Mouse (Mus musculus) embryonic facial prominence, embryonic 14.5 days (tissue): ENCODE measurements at regions not wholly inside any gene's neighbourhood (a gene's known extent, or its start where the extent isn't known, plus 50 kb on each side); places are given as distances from the start of the nearest gene placed in this dataset.
A peak's percentile ranks its signal among the peaks of the same experiment; 100 is the strongest.

Experiments
- ATAC-seq: fragments of 200-750 bp; cut with Nextera tagmentation; 2 replicates; pipeline ENCODE4 v1.8.0; 2017; ENCODE audit warnings: low read depth, moderate number of reproducible peaks, moderate TSS enrichment
- DNase-seq: peaks from one replicate; pipeline ENCODE4 v3.0.0-alpha.2; 2015; ENCODE audit warnings: low spot score
- H3K27ac ChIP-seq: fragments of 300-500 bp; sonication (generic); replicated peaks from 2 replicates; pipeline ENCODE4 v1.5.1; 2014; ENCODE audit warnings: low read depth, mild to moderate bottlenecking, low read length, moderate library complexity
- H3K27me3 ChIP-seq: fragments of 300-500 bp; sonication (generic); replicated peaks from 2 replicates; pipeline ENCODE4 v1.6.1; 2014; ENCODE audit warnings: low read length; ENCODE audit not compliant: control insufficient read depth, insufficient read depth
- H3K36me3 ChIP-seq: fragments of 300-500 bp; sonication (generic); 2 replicates; pipeline ENCODE4 v1.6.1; 2014; ENCODE audit warnings: low read length, mixed read lengths; ENCODE audit not compliant: control insufficient read depth, insufficient read depth
- H3K4me1 ChIP-seq: fragments of 300-500 bp; sonication (generic); 2 replicates; pipeline ENCODE4 v1.6.1; 2014; ENCODE audit warnings: antibody characterized with exemption, low read length; ENCODE audit not compliant: control insufficient read depth, insufficient read depth
- H3K4me2 ChIP-seq: fragments of 300-500 bp; sonication (generic); 2 replicates; pipeline ENCODE4 v1.6.1; 2014; ENCODE audit warnings: low read depth, mild to moderate bottlenecking, low read length, moderate library complexity, mixed read lengths
- H3K4me3 ChIP-seq: fragments of 300-500 bp; sonication (generic); 2 replicates; pipeline ENCODE4 v1.5.1; 2014; ENCODE audit warnings: low read depth, mild to moderate bottlenecking, low read length
- H3K9ac ChIP-seq: fragments of 300-500 bp; sonication (generic); 2 replicates; pipeline ENCODE4 v1.6.1; 2014; ENCODE audit warnings: low read depth, mild to moderate bottlenecking, low read length, moderate library complexity, mixed read lengths
- H3K9me3 ChIP-seq: fragments of 300-500 bp; sonication (generic); 2 replicates; pipeline ENCODE4 v1.6.1; 2016; ENCODE audit warnings: low read length; ENCODE audit not compliant: control insufficient read depth
- WGBS: fragments of 180-500 bp; shearing (Covaris S2); extraction: QIAGEN DNeasy Blood & Tissue Kit; methylation state at CpG from one replicate; pipeline ENCODE4 v1.1.7; 2014; 5-methylcytosine and 5-hydroxymethylcytosine counted together

GRCm38 (mm10) chr8:113341306-113341705 is 294.1 kb upstream of the Mon1b start:
- Histone ChIP-seq H3K4me2 (no peak overlapping the region), H3K4me3 (no peak overlapping the region), H3K9ac (no peak overlapping the region), H3K36me3 (no peaks in the 10 kb centered on the region), H3K9me3 (no peaks in the 10 kb centered on the region), H3K27ac (no peak overlapping the region), H3K27me3 (no peaks in the 10 kb centered on the region), H3K4me1 (no peaks in the 10 kb centered on the region)
- no peak for ATAC-seq
- WGBS: 34% methylated on average over 10 of the region's 10 CpGs
- no peak for DNase-seq

GRCm38 (mm10) chr8:113361900-113362299 is 273.5 kb upstream of the Mon1b start:
- Histone ChIP-seq H3K27ac (no peak overlapping the region), H3K4me1 (no peaks in the 10 kb centered on the region), H3K4me3 (no peak overlapping the region), H3K4me2 (no peak overlapping the region), H3K36me3 (no peaks in the 10 kb centered on the region), H3K27me3 (no peaks in the 10 kb centered on the region), H3K9me3 (no peaks in the 10 kb centered on the region; the same call in 1 of the 2 replicates), H3K9ac (no peak overlapping the region)
- ATAC-seq: no peak
- 60% methylated on average over 7 of the region's 7 CpGs for WGBS
- DNase-seq: no peak

GRCm38 (mm10) chr8:113364181-113364580 is 271.2 kb upstream of the Mon1b start:
- DNase-seq (no peak), ATAC-seq (no peak)
- WGBS: 95% methylated on average over 13 of the region's 13 CpGs
- H3K4me2 ChIP-seq: no peak overlapping the region
- no peaks in the 10 kb centered on the region for H3K36me3 ChIP-seq
- no peaks in the 10 kb centered on the region for H3K27me3 ChIP-seq
- no peaks in the 10 kb centered on the region; the same call in 1 of the 2 replicates for H3K9me3 ChIP-seq
- no peak overlapping the region for H3K4me3 ChIP-seq
- H3K4me1 ChIP-seq: no peaks in the 10 kb centered on the region
- H3K27ac ChIP-seq: no peak overlapping the region
- H3K9ac ChIP-seq: no peak overlapping the region

- DNase-seq (no peak), ATAC-seq (no peak)
- Histone ChIP-seq H3K36me3 (no peaks in the 10 kb centered on the region), H3K4me3 (no peak overlapping the region), H3K4me2 (no peak overlapping the region), H3K4me1 (no peaks in the 10 kb centered on the region), H3K9me3 (no peaks in the 10 kb centered on the region), H3K27ac (no peak overlapping the region), H3K9ac (no peak overlapping the region), H3K27me3 (no peaks in the 10 kb centered on the region)
- WGBS: 57% methylated on average over 3 of the region's 3 CpGs
These were observed 251.9 kb upstream of the Mon1b start for GRCm38 (mm10) chr8:113383517-113383916.

GRCm38 (mm10) chr8:113383974-113384373 is 251.4 kb upstream of the Mon1b start:
- no peak overlapping the region for H3K4me2 ChIP-seq
- H3K27me3 ChIP-seq: no peaks in the 10 kb centered on the region
- no peaks in the 10 kb centered on the region for H3K36me3 ChIP-seq
- WGBS: 61% methylated on average over 4 of the region's 4 CpGs
- H3K27ac ChIP-seq: no peak overlapping the region
- DNase-seq (no peak), ATAC-seq (no peak)
- no peak overlapping the region for H3K4me3 ChIP-seq
- no peaks in the 10 kb centered on the region for H3K9me3 ChIP-seq
- no peaks in the 10 kb centered on the region for H3K4me1 ChIP-seq
- no peak overlapping the region for H3K9ac ChIP-seq

GRCm38 (mm10) chr8:113389504-113389903 is 245.9 kb upstream of the Mon1b start:
- H3K27me3 ChIP-seq: no peaks in the 10 kb centered on the region
- no peaks in the 10 kb centered on the region for H3K9me3 ChIP-seq
- 0 out of 2 replicates have a peak, but pooled peaks cover 5% of the 10 kb centered on the region for H3K4me1 ChIP-seq
- no peak overlapping the region for H3K27ac ChIP-seq
- H3K4me2 ChIP-seq: no peak overlapping the region
- H3K36me3 ChIP-seq: no peaks in the 10 kb centered on the region
- peak; percentile 40 for DNase-seq
- no peak for ATAC-seq
- H3K4me3 ChIP-seq: no peak overlapping the region
- 18% methylated on average over 2 of the region's 2 CpGs for WGBS
- no peak overlapping the region for H3K9ac ChIP-seq

GRCm38 (mm10) chr8:113390038-113390437 is 245.3 kb upstream of the Mon1b start:
- WGBS: 67% methylated on average over 4 of the region's 4 CpGs
- DNase-seq (no peak), ATAC-seq (no peak)
- H3K4me1 ChIP-seq: 0 out of 2 replicates have a peak, but pooled peaks cover 5% of the 10 kb centered on the region
- no peak overlapping the region for H3K4me3 ChIP-seq
- no peaks in the 10 kb centered on the region for H3K36me3 ChIP-seq
- no peak overlapping the region for H3K4me2 ChIP-seq
- no peaks in the 10 kb centered on the region for H3K27me3 ChIP-seq
- H3K27ac ChIP-seq: no peak overlapping the region
- no peak overlapping the region for H3K9ac ChIP-seq
- no peaks in the 10 kb centered on the region for H3K9me3 ChIP-seq

- Histone ChIP-seq H3K4me1 (0 out of 2 replicates have a peak, but pooled peaks cover 5% of the 10 kb centered on the region), H3K9ac (no peak overlapping the region), H3K36me3 (no peaks in the 10 kb centered on the region), H3K4me2 (no peak overlapping the region), H3K4me3 (no peak overlapping the region), H3K9me3 (no peaks in the 10 kb centered on the region), H3K27ac (no peak overlapping the region), H3K27me3 (no peaks in the 10 kb centered on the region)
- ATAC-seq (no peak), DNase-seq (no peak)
- 65% methylated on average over 4 of the region's 4 CpGs for WGBS
These were observed 241.1 kb upstream of the Mon1b start for GRCm38 (mm10) chr8:113394319-113394718.

- Histone ChIP-seq H3K27ac (no peak overlapping the region), H3K9me3 (no peaks in the 10 kb centered on the region), H3K4me3 (no peak overlapping the region), H3K9ac (no peak overlapping the region), H3K4me1 (no peaks in the 10 kb centered on the region), H3K4me2 (no peak overlapping the region), H3K36me3 (no peaks in the 10 kb centered on the region), H3K27me3 (no peaks in the 10 kb centered on the region)
- ATAC-seq (no peak), DNase-seq (peak; percentile 42)
- WGBS: 53% methylated on average over 4 of the region's 4 CpGs
These were observed 230.2 kb upstream of the Mon1b start for GRCm38 (mm10) chr8:113405158-113405557.
